Mouse (Mus musculus): Measurements from ENCODE around the gene Ubl4b.

Ubl4b gene

DNA sequence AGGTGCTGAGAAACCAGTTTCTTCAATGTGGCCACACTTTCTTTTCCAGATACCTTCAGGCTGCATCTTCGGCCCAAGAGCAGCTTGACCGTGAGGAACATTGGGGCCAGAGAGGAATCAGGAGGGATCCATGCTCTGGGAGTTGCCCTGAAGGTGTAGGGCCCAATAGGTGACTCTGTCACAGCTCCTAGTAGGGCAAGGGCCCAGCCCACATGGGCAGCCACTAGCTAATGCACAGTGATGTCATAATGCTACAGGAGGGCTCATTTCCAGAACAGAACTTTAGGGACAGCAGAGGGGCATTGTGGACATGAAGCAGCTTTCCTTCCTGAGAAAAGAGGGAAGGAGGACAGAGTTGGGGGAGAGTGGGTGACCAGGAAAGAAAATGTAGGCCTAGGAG is at the start of gene Ubl4b:
Gene Ubl4b, minus strand, starts transcription at position 232 of the 400 bp plus-strand sequence.
- no peak for DNase-seq

GRCm38 (mm10) chr3:107600127-107600526 is 45.3 kb upstream of the Ubl4b start:
- no peak for DNase-seq

DNA sequence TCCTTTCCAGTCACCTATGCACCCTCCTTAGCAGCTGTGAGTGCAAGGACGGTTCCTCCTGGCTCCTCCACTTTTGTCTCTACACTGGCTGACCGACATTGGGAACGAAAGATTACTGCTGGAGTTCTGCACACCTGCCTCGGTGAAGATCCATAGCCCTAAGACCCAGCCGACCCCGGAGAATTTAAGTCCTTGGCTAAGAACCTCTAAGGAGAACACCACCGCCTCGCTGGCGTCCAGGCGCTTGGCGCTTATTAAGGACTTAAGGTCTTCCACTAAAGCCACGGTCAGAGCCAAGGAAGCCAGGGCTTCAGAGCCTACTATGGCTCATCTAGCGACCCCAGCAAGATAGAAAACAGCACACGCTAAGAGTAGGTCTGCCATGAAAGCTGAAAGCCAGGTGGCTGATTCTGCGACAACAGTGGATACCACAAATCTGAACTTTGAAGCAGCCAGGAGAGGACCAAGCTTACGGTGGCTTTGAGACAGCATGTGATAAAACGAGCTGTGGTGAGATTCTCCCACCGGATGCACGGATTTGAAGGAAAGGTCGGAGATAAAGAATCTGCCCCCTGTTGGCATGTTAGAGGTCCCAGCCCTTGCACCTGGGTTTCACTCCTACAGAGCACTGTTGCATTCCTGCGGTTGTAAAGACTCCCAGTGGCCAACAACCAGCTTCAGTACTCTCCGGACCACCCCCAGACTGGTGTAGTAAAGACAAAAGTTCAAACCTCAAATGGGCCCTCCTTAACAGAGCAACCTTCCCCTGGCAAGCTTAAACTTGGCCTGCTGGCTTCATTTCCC is 42.9 kb upstream of the Ubl4b start:
- no peak for DNase-seq

DNA sequence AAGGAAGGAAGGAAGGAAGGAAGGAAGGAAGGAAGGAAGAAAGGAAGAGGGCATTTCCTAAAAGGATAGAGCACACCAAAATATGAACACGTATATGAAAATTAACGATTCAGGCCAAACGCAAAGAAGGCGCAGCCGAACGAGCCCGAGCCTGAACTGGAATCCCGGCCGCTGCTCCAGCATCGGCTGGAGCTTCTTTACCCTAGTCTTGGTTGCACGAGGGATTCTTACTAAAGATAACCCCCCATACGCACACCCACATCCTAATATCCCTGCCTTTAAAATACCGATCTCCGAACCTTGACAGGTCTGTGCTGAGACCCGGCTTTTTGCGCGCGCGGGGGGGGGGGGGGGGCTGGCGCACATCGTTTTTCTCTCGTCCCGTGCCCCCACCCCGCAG is 42.3 kb upstream of the Ubl4b start:
- DNase-seq = no peak

GRCm38 (mm10) chr3:107596559-107596958 is 41.7 kb upstream of the Ubl4b start:
- DNase-seq = no peak

DNA sequence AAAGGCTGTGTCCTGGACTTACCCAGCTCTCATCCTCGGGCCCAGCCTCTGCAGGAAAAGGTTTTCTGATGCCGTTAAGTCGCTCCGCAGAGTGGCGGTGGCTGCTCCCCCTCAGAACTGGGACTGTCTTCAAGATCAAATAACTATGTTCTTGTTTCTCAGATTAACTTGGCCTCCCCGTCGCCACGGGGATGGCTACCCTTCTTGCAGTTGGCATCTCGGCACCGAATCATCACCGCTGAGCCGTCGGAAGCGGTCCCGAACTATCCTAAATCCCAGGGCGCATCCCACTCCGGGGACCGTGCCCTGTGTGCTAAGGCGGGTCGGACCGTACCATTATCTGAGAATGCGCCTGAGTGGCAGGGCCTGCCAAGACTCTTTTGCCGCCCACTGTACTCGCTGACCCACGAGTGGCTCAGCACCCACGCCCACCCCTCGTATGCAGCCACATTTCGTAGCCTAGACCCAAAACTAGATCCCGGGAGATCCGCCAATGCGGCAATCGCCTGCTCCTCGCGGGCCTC is 41.1 kb upstream of the Ubl4b start:
- DNase-seq = no peak

GRCm38 (mm10) chr3:107595264-107595937 is 40.5 kb upstream of the Ubl4b start:
- no peak for DNase-seq

DNA sequence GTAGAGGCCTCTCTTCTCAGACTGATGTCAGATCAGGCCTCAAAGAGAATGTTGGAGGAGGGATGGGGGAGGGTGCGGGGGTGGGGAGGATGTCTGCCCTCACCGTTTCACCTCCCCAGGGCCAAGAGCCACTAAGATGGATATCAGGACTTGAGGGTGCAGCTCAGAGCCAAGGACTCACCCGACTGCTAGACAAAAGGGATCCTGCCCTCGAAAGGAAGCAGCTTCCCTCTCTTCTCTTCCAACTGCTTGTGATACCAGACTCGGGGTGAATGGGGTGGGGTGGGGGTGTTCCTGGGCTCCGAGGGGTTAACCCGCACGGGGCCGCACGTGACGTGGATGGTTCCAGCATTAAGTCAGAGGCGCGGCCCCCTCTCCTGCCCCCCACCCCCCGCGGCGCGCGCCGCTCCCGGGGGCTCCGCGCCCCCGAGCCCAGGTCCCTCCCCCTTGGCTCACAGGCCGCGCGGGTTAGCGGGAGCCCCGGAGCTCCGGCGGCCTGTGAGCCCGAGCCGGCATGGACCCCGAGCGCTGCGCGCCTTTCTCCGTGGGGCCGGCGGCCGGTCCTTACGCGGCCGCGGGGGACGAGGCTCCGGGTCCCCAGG is 39.9 kb upstream of the Ubl4b start, which contains the start of gene Alx3:
Gene Alx3, plus strand, starts transcription at position 370 of the 602 bp plus-strand sequence.
- DNase-seq = no peak

- no peak for DNase-seq
Observed at GRCm38 (mm10) chr3:107593632-107594031, 38.8 kb upstream of the Ubl4b start.

GRCm38 (mm10) chr3:107591612-107592011 is 36.7 kb upstream of the Ubl4b start:
- no peak for DNase-seq

DNA sequence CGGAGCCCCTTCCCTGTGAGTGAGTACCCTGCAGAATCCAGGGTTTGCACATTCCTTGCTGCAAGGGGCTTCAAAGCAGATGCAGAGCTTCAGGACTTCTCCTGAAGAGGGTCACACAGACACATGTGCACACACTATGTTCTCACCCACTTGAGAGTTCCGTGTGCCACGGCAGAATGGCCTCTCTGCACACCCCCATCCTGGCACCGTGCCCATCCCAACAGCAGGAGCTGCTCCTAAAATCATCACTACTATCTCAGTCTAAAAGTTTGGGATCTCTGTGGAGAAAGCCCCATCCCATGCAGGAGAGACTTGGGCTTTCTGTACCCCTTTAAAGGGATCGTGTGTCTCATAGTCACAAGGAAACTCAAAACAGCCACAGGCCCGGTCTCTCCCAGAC is 31.6 kb upstream of the Ubl4b start:
- no peak for DNase-seq

- DNase-seq = no peak
Observed at GRCm38 (mm10) chr3:107583893-107584292, 29.0 kb upstream of the Ubl4b start.

GRCm38 (mm10) chr3:107582875-107583767 is 28.2 kb upstream of the Ubl4b start:
- no peak for DNase-seq

GRCm38 (mm10) chr3:107582130-107582874 is 27.4 kb upstream of the Ubl4b start:
- no peak for DNase-seq

DNA sequence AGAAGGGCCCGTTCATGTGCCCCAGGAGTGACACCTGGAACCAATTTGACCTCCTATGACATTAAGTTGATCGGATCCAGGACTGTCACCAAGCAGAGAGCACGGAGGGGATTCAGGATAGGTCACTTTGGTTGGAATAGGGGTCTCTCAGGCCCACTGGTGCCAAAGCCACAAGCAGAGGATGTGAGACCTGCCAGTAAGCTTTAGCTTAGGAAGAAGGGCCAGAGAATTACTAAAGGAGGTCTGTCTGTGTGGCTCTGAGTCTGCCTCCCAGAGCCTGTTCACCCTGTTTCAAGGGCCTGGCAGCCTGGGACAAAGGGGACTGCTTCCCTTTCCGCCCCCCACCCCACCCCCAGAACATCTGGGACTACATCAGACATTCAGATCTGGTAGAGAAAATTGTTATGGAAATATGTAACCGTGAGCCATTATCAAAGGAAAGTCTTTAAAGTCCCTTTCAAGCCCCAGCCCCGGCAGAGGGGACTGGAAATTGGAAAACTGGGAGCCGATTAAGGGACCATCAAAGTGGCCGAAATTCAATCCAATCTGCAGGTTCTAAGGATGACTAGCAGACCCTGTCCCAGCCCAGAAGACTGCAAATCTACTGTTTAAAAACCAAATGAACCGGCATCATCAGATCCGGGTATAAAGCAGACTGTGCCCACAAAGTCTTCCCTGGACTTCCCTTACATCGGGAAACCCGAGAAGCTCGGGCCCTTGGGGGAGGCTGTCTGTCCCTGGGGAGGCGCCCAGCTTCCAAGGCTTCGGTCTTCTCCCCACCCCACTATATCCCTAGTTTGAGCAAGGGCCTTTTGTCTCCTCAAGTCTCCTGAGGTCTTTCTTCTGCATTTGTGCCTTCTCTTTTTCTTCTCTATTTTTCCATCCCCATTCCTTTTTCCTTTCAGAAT is 26.5 kb upstream of the Ubl4b start:
- DNase-seq = no peak

GRCm38 (mm10) chr3:107579466-107579865 is 24.6 kb upstream of the Ubl4b start:
- DNase-seq = no peak

DNA sequence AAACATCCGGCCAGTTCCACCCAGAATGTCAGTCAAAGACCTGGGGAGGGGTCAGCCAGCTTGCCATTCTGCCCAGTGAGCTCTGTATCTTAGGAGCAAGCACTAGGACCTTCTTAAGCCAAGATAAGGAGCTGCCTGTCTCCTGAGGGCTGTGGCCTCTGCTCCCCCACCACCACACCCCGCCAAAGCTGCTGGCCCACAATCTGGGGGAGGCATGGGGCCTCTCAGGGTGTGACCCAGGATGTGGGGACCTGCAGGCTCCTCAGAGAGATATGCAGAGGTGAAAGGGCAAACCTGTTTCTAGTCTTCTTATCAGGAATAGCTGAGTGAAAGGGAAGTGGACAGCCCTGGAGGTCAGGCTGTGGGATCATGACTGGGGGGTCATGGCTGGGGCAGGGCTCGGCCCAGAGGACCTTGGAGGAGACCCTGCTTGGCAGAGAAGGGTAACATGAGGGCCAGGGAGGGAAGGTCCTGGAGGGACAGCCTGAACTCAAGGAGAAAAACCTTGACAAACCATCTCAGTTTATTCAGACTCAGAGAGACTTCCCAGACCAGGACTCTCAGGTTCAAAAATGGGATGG is 23.0 kb upstream of the Ubl4b start:
- no peak for DNase-seq

DNA sequence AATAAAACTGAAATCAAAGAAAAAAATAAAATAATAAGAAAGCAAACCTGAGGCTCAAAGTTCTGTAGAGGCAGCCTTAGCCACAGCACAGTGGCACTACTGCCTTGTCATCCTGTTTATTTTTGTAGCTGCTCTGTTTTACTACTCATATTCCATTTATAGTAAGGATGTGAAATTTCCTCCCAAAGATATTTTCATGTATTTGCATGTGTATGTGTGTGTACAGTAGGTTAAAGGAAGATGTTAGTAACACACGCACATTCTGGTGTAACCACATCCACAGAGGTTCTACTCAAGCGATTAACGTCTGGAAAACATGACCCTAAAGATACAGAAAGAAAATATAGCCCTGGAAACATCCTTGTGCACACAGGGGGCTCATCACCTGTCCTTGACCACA is 21.9 kb upstream of the Ubl4b start:
- no peak for DNase-seq

GRCm38 (mm10) chr3:107571205-107571604 is 16.3 kb upstream of the Ubl4b start:
- no peak for DNase-seq

DNA sequence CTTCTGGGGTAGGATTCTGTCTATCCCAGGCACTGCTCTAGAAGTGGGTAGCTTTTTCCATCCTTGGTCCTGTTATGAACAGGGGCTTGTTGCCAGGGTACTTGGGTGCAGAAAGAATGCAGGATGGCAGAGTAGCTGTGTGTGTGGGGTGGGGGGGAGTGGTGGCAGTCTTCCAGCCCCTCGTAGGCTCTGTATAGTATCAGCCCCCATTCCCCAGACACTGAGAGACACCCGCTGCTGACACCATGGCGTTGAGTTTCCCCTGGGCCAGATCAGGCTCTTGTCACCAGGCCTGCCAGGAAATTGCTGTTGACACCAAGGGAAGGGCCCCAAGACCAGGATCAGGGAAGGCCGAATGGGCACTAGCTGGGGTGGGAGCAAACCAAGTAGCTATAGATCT is 13.8 kb upstream of the Ubl4b start:
- no peak for DNase-seq
